Mouse (Mus musculus): Measurements from ENCODE around the gene Dmgdh. TPM values are rescaled to one million over a fixed set of nuclear protein-coding genes. Genes with fewer than 3 reads are reported as not detected.

The Dmgdh gene
- total RNA-seq, 1 experiment, result 2.1 TPM

DNA sequence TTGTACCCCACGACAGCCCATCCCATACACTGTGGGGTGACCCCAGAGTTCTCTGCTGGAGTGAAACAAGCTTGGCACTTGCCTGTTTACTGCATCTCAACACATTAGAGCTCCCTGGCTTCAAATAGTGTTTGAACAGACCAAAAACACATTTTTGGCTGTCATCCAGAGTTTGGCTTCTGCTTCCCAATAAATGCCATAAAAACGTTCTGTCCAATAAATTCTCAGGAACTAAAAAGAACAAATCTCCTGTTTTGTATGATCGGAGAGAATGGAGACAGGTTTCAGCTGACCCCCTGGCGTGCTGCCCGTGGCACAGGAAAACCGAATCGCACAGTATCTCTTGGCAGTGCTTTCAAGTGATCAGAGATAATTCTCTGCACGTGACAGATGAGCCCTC is 113.4 kb downstream of the Dmgdh start:
- H3K9me3 ChIP-seq (ENCODE audit: control insufficient read depth, insufficient read depth, low read depth, low read length), result no peaks in the 10 kb centered on the region
- H3K4me1 ChIP-seq (ENCODE audit: control insufficient read depth in 2 of 2, insufficient read depth in 2 of 2, low read length in 2 of 2, poor library complexity in 1 of 2), result no peaks in the 10 kb centered on the region
- no peak for TF ChIP-seq MAFK (IDR thresholded peaks at IDR 0.05; ENCODE audit: insufficient read depth, low read depth, low read length)
- no peak for TF ChIP-seq HCFC1 (IDR thresholded peaks at IDR 0.05; ENCODE audit: borderline replicate concordance, insufficient read depth, low read length)
- TF ChIP-seq ZNF384 (IDR thresholded peaks at IDR 0.05; ENCODE audit: low read depth, low read length), result no peak
- no peak for TF ChIP-seq CHD2 (IDR thresholded peaks at IDR 0.05; ENCODE audit: low read depth, low read length)
- in situ Hi-C loops (cut with MboI; ENCODE audit: low sequenced_read_pairs in 2 of 2, unreplicated experiment in 2 of 2), result no loop called here
- no peak overlapping the region for H3K27ac ChIP-seq (ENCODE audit: insufficient read depth, low read depth, low read length, poor library complexity, severe bottlenecking)
- no peaks in the 10 kb centered on the region for H3K36me3 ChIP-seq (ENCODE audit: control insufficient read depth, insufficient read depth, low read length, poor library complexity, severe bottlenecking)
- no peak overlapping the region for H3K4me3 ChIP-seq (ENCODE audit: insufficient read depth in 1 of 2, low read depth in 1 of 2, low read length in 2 of 2, poor library complexity in 1 of 2, severe bottlenecking in 1 of 2)
- DNase-seq (ENCODE audit: low read depth, low spot score), result no peak
- no peak overlapping the region for H3K9ac ChIP-seq (ENCODE audit: insufficient read depth, low read depth, low read length, poor library complexity, severe bottlenecking)

DNA sequence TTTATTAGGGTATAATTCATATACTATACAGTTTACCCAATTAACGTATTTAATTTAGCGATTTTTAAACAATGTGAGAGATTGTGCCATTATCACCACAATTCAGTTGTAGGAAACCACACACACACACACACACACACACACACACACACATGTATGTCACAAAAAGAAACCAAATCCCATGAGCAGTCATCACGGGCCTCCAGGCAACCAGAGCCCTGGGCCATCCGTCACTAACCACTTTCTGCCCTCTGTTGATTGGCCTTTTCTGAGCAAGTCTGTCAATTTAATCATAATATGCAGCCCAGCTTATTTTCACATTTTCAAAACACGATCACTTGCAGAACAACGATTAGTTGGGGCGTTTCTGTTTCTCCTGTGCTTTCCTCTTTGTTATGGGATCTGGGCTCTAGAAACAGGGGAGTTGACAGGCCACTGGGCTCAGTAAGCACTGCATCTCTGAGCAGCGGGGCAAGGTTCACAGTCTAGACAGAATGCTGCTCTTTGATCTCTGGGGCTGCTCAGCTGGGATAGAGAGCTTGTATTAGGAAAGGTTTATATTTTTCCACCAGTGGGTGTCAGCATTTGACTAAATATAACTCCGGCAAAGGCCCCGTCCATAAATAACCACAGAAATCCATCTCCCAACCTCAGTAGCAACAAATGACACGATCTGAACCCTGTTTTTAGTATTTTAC is 118.9 kb downstream of the Dmgdh start:
- Histone ChIP-seq H3K4me1 (ENCODE audit: control insufficient read depth in 2 of 2, insufficient read depth in 2 of 2, low read length in 2 of 2, poor library complexity in 1 of 2) (no peaks in the 10 kb centered on the region), H3K9ac (ENCODE audit: insufficient read depth, low read depth, low read length, poor library complexity, severe bottlenecking) (no peak overlapping the region), H3K27ac (ENCODE audit: insufficient read depth, low read depth, low read length, poor library complexity, severe bottlenecking) (no peak overlapping the region), H3K9me3 (ENCODE audit: control insufficient read depth, insufficient read depth, low read depth, low read length) (no peaks in the 10 kb centered on the region), H3K36me3 (ENCODE audit: control insufficient read depth, insufficient read depth, low read length, poor library complexity, severe bottlenecking) (no peaks in the 10 kb centered on the region), H3K4me3 (ENCODE audit: insufficient read depth in 1 of 2, low read depth in 1 of 2, low read length in 2 of 2, poor library complexity in 1 of 2, severe bottlenecking in 1 of 2) (no peak overlapping the region)
- no peak for DNase-seq (ENCODE audit: low read depth, low spot score)
- in situ Hi-C loops (cut with MboI; ENCODE audit: low sequenced_read_pairs in 2 of 2, unreplicated experiment in 2 of 2), result no loop called here
- TF ChIP-seq CHD2 (IDR thresholded peaks at IDR 0.05; ENCODE audit: low read depth, low read length) (no peak), HCFC1 (IDR thresholded peaks at IDR 0.05; ENCODE audit: borderline replicate concordance, insufficient read depth, low read length) (no peak), MAFK (IDR thresholded peaks at IDR 0.05; ENCODE audit: insufficient read depth, low read depth, low read length) (no peak), ZNF384 (IDR thresholded peaks at IDR 0.05; ENCODE audit: low read depth, low read length) (no peak), ZC3H11A (IDR thresholded peaks at IDR 0.05; ENCODE audit: borderline replicate concordance, low read depth, low read length) (no peak)

DNA sequence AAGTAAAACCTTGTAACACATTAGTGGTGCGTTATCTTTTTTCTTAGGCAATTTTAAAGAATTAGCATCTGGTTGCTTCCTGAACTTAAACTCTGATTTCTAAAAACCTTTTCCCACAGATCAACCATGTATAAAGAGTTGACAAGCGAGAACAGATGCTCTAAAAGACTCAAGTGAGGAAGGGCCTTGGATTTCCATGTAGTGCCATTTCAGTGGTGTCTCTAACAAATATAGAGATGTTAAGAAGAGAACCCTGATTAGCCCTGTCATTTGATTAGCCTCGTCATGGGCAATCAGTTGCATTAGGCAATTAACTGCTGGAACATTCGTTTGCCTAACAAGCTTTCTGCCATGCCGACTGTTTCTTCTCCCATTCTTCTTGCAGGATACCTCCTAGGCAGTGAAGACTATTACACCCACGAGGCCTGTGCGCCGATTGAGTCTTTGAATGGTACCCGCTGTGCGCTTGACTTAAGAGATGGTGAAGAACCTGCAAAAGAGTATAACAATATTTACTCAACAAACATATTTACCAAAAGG is 119.5 kb downstream of the Dmgdh start:
- in situ Hi-C loops (cut with MboI; ENCODE audit: low sequenced_read_pairs in 2 of 2, unreplicated experiment in 2 of 2), result no loop called here
- no peaks in the 10 kb centered on the region for H3K4me1 ChIP-seq (ENCODE audit: control insufficient read depth in 2 of 2, insufficient read depth in 2 of 2, low read length in 2 of 2, poor library complexity in 1 of 2)
- H3K27ac ChIP-seq (ENCODE audit: insufficient read depth, low read depth, low read length, poor library complexity, severe bottlenecking), result no peak overlapping the region
- no peak overlapping the region for H3K9ac ChIP-seq (ENCODE audit: insufficient read depth, low read depth, low read length, poor library complexity, severe bottlenecking)
- H3K4me3 ChIP-seq (ENCODE audit: insufficient read depth in 1 of 2, low read depth in 1 of 2, low read length in 2 of 2, poor library complexity in 1 of 2, severe bottlenecking in 1 of 2), result no peak overlapping the region
- no peaks in the 10 kb centered on the region for H3K9me3 ChIP-seq (ENCODE audit: control insufficient read depth, insufficient read depth, low read depth, low read length)
- DNase-seq (ENCODE audit: low read depth, low spot score), result no peak
- TF ChIP-seq CHD2 (IDR thresholded peaks at IDR 0.05; ENCODE audit: low read depth, low read length) (no peak), ZNF384 (IDR thresholded peaks at IDR 0.05; ENCODE audit: low read depth, low read length) (no peak), ZC3H11A (IDR thresholded peaks at IDR 0.05; ENCODE audit: borderline replicate concordance, low read depth, low read length) (no peak), MAFK (IDR thresholded peaks at IDR 0.05; ENCODE audit: insufficient read depth, low read depth, low read length) (no peak), HCFC1 (IDR thresholded peaks at IDR 0.05; ENCODE audit: borderline replicate concordance, insufficient read depth, low read length) (no peak)
- no peaks in the 10 kb centered on the region for H3K36me3 ChIP-seq (ENCODE audit: control insufficient read depth, insufficient read depth, low read length, poor library complexity, severe bottlenecking)

DNA sequence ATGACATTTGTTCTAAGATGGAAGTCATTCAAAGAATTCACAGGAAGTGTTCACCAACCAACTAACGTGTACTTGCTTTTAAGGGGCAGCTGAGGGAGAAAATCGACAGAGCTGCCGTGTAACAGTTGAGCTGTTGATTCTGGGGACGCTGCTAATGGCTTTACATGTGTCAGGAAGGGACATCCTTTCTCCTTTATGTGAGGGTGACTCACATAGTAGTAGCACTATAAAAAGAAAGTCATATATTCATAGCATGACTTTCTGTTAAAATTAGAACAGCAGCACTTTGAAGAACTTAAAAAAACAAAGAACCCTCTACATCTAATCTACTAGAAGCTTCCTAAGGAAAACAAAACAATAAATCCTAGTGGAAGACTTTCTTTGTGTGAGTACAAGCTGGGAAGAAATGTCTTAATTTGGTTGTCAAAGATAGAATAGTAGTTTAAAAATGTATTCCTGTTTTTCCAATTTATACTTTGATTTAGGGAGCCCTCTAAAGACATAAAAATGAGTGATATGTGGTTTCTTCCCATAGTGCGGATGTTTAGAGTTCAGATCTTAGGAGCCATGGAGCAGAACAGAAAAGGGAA is 122.9 kb downstream of the Dmgdh start:
- no peaks in the 10 kb centered on the region for H3K9me3 ChIP-seq (ENCODE audit: control insufficient read depth, insufficient read depth, low read depth, low read length)
- no peak overlapping the region for H3K27ac ChIP-seq (ENCODE audit: insufficient read depth, low read depth, low read length, poor library complexity, severe bottlenecking)
- no peaks in the 10 kb centered on the region for H3K36me3 ChIP-seq (ENCODE audit: control insufficient read depth, insufficient read depth, low read length, poor library complexity, severe bottlenecking)
- in situ Hi-C loops (cut with MboI; ENCODE audit: low sequenced_read_pairs in 2 of 2, unreplicated experiment in 2 of 2), result no loop called here
- TF ChIP-seq ZNF384 (IDR thresholded peaks at IDR 0.05; ENCODE audit: low read depth, low read length) (no peak), ZC3H11A (IDR thresholded peaks at IDR 0.05; ENCODE audit: borderline replicate concordance, low read depth, low read length) (no peak), MAFK (IDR thresholded peaks at IDR 0.05; ENCODE audit: insufficient read depth, low read depth, low read length) (no peak), CHD2 (IDR thresholded peaks at IDR 0.05; ENCODE audit: low read depth, low read length) (no peak), HCFC1 (IDR thresholded peaks at IDR 0.05; ENCODE audit: borderline replicate concordance, insufficient read depth, low read length) (no peak)
- DNase-seq (ENCODE audit: low read depth, low spot score), result no peak
- no peak overlapping the region for H3K9ac ChIP-seq (ENCODE audit: insufficient read depth, low read depth, low read length, poor library complexity, severe bottlenecking)
- no peak overlapping the region for H3K4me3 ChIP-seq (ENCODE audit: insufficient read depth in 1 of 2, low read depth in 1 of 2, low read length in 2 of 2, poor library complexity in 1 of 2, severe bottlenecking in 1 of 2)
- no peaks in the 10 kb centered on the region for H3K4me1 ChIP-seq (ENCODE audit: control insufficient read depth in 2 of 2, insufficient read depth in 2 of 2, low read length in 2 of 2, poor library complexity in 1 of 2)

Other genes starting within 250 kb of the Dmgdh start
- gene Jmy, start 174.6 kb upstream of the Dmgdh start, total RNA-seq (2012; rRNA removed), result 11.8 and 17.7 TPM in 2 replicates
- gene Bhmt, start 36.5 kb upstream of the Dmgdh start, total RNA-seq (2012; rRNA removed), result 1.0 and 3.3 TPM in 2 replicates
- gene Bhmt2, start 131 bp upstream of the Dmgdh start, total RNA-seq (2012; rRNA removed), result 0.16 and 0.62 TPM in 2 replicates
- 0.48 and 1.1 TPM in 2 replicates for gene Arsb, start 97.2 kb downstream of the Dmgdh start, total RNA-seq (2012; rRNA removed)